ENCODE assay signal across 8 mouse cellular contexts in genomic region chr10:128149592-128149991, GRCm38 (mm10). TPM values are rescaled to one million over a fixed set of nuclear protein-coding genes. Genes with fewer than 3 reads are reported as not detected.
DNase-seq lines count a peak whose midpoint lies in the region; ATAC-seq and TF ChIP-seq lines count a peak whose summit lies in the region.

No protein-coding gene starts in this region.

- peaks cover 28% of the 10 kb centered on the region for H3K36me3 ChIP-seq in embryonic facial prominence, embryonic 14.5 days (ENCODE audit: control insufficient read depth, insufficient read depth, low read length)
- peaks cover 22% of the 10 kb centered on the region for H3K36me3 ChIP-seq in heart, postnatal 0 days (replicated peaks; ENCODE audit: control insufficient read depth, insufficient read depth, low read length)
- H3K36me3 ChIP-seq in limb, embryonic 11.5 days (ENCODE audit: control insufficient read depth, insufficient read depth, low read length): peaks cover 3% of the 10 kb centered on the region; the same call in 1 of the 2 replicates
- no peaks in the 10 kb centered on the region for H3K36me3 ChIP-seq in midbrain, embryonic 14.5 days (ENCODE audit: control insufficient read depth, insufficient read depth, low read length)

- peak; percentile 53 for TF ChIP-seq CTCF in heart, postnatal 0 days (IDR thresholded peaks at IDR 0.05; ENCODE audit: low read depth)

- WGBS in embryonic facial prominence, embryonic 14.5 days: 10% methylated on average over 3 of the region's 5 CpGs
- 2% methylated on average over 5 of the region's 5 CpGs for WGBS in heart, postnatal 0 days
- 6% methylated on average over 5 of the region's 5 CpGs for WGBS in limb, embryonic 11.5 days
- 8% methylated on average over 5 of the region's 5 CpGs for WGBS in midbrain, embryonic 14.5 days

- TF ChIP-seq EP300 in heart, postnatal 0 days (IDR thresholded peaks at IDR 0.05; ENCODE audit: low read depth): no peak

- no peaks in the 10 kb centered on the region for H3K9me3 ChIP-seq in embryonic facial prominence, embryonic 14.5 days (ENCODE audit: control insufficient read depth, low read length)
- no peaks in the 10 kb centered on the region for H3K9me3 ChIP-seq in heart, postnatal 0 days (replicated peaks; ENCODE audit: control insufficient read depth, low read length)
- no peaks in the 10 kb centered on the region for H3K9me3 ChIP-seq in limb, embryonic 11.5 days (ENCODE audit: control insufficient read depth, low read length)
- no peaks in the 10 kb centered on the region for H3K9me3 ChIP-seq in midbrain, embryonic 14.5 days (ENCODE audit: control insufficient read depth, low read length)

- DNase-seq in thymus, adult 18-20 months: peak; percentile 29 to 33
- DNase-seq in thymus, postnatal 10 days (ENCODE audit: low spot score in 2 of 2): no peak
- peak; percentile 95 for DNase-seq in embryonic facial prominence, embryonic 14.5 days (ENCODE audit: low spot score)
- peak; percentile 92 for DNase-seq in heart, postnatal 0 days (ENCODE audit: low spot score)
- DNase-seq in limb, embryonic 11.5 days (ENCODE audit: low spot score): peak; percentile 73
- peak; percentile 57 for DNase-seq in midbrain, embryonic 14.5 days
- peak; percentile 83 for DNase-seq in testis, postnatal 14 days (ENCODE audit: low spot score)
- DNase-seq in right cerebral cortex, postnatal 36 days (ENCODE audit: low spot score in 2 of 2): no peak

- peak overlapping the region; percentile 42 for H3K4me2 ChIP-seq in embryonic facial prominence, embryonic 14.5 days (ENCODE audit: low read depth, low read length)
- H3K4me2 ChIP-seq in heart, postnatal 0 days (ENCODE audit: low read depth, low read length): peak overlapping the region; percentile 32
- no peak overlapping the region for H3K4me2 ChIP-seq in limb, embryonic 11.5 days (ENCODE audit: low read depth, severe bottlenecking)
- no peak overlapping the region for H3K4me2 ChIP-seq in midbrain, embryonic 14.5 days (ENCODE audit: low read length)

- peak; percentile 94 for ATAC-seq in embryonic facial prominence, embryonic 14.5 days (ENCODE audit: low read depth)
- peak; percentile 91 for ATAC-seq in heart, postnatal 0 days (ENCODE audit: insufficient read depth, low read depth)
- peak; percentile 83 for ATAC-seq in limb, embryonic 11.5 days (ENCODE audit: insufficient number of reproducible peaks, low FRiP score, low TSS enrichment, low read depth)
- no peak; the same call in 1 of the 2 replicates for ATAC-seq in midbrain, embryonic 14.5 days (ENCODE audit: low FRiP score, low TSS enrichment)

- H3K4me3 ChIP-seq in embryonic facial prominence, embryonic 14.5 days (ENCODE audit: low read depth, low read length): peak overlapping the region; percentile 13; the same call in 1 of the 2 replicates
- H3K4me3 ChIP-seq in heart, postnatal 0 days (ENCODE audit: low read depth, low read length): no peak overlapping the region
- peak overlapping the region; percentile 7; the same call in 1 of the 2 replicates for H3K4me3 ChIP-seq in limb, embryonic 11.5 days (ENCODE audit: low read depth, low read length)
- no peak overlapping the region for H3K4me3 ChIP-seq in midbrain, embryonic 14.5 days (replicated peaks; ENCODE audit: low read depth, low read length)

- H3K27me3 ChIP-seq in embryonic facial prominence, embryonic 14.5 days (replicated peaks; ENCODE audit: control insufficient read depth, insufficient read depth, low read length): no peaks in the 10 kb centered on the region
- no peaks in the 10 kb centered on the region for H3K27me3 ChIP-seq in heart, postnatal 0 days (ENCODE audit: control insufficient read depth, insufficient read depth, low read length)
- no peaks in the 10 kb centered on the region for H3K27me3 ChIP-seq in limb, embryonic 11.5 days (ENCODE audit: control insufficient read depth, insufficient read depth, low read length)
- no peaks in the 10 kb centered on the region for H3K27me3 ChIP-seq in midbrain, embryonic 14.5 days (ENCODE audit: control insufficient read depth, insufficient read depth, low read length)

- H3K9ac ChIP-seq in embryonic facial prominence, embryonic 14.5 days (ENCODE audit: low read depth, low read length): 0 out of 2 replicates have a peak overlapping the region, but pooled peaks have one; percentile 46
- H3K9ac ChIP-seq in heart, postnatal 0 days (replicated peaks; ENCODE audit: low read depth, low read length): no peak overlapping the region; the same call in 1 of the 2 replicates
- no peak overlapping the region for H3K9ac ChIP-seq in limb, embryonic 11.5 days (ENCODE audit: low read length)
- no peak overlapping the region for H3K9ac ChIP-seq in midbrain, embryonic 14.5 days (replicated peaks; ENCODE audit: low read length)

- peak overlapping the region; percentile 85 for H3K27ac ChIP-seq in embryonic facial prominence, embryonic 14.5 days (replicated peaks; ENCODE audit: low read depth, low read length)
- H3K27ac ChIP-seq in heart, postnatal 0 days (ENCODE audit: low read depth): peak overlapping the region; percentile 63
- H3K27ac ChIP-seq in limb, embryonic 11.5 days (replicated peaks; ENCODE audit: low read depth, low read length): no peak overlapping the region
- no peak overlapping the region for H3K27ac ChIP-seq in midbrain, embryonic 14.5 days (replicated peaks; ENCODE audit: low read depth, low read length)

- H3K4me1 ChIP-seq in embryonic facial prominence, embryonic 14.5 days (ENCODE audit: control insufficient read depth, insufficient read depth, low read length): peaks cover 10% of the 10 kb centered on the region
- H3K4me1 ChIP-seq in heart, postnatal 0 days (ENCODE audit: control insufficient read depth, insufficient read depth): peaks cover 23% of the 10 kb centered on the region
- H3K4me1 ChIP-seq in limb, embryonic 11.5 days (ENCODE audit: control insufficient read depth, insufficient read depth, low read length): 0 out of 2 replicates have a peak, but pooled peaks cover 4% of the 10 kb centered on the region
- no peaks in the 10 kb centered on the region for H3K4me1 ChIP-seq in midbrain, embryonic 14.5 days (ENCODE audit: control insufficient read depth, insufficient read depth, low read length)

RNA-seq across cellular contexts. Expression of gene Rbms2, which starts 30.5 kb away (rescaled TPM):
- 31.3 and 32.4 TPM in 2 replicates for polyA plus RNA-seq in embryonic facial prominence, embryonic 14.5 days (2014; fragmentation: Nextera tagmentation; extraction: Ambion mirVana)
- total RNA-seq in heart, postnatal 0 days (2014; rRNA removed; ENCODE audit: low replicate concordance): 41.9 and 59.4 TPM in 2 replicates
- 29.0 and 29.9 TPM in 2 replicates for polyA plus RNA-seq in heart, postnatal 0 days (2015; fragmentation: Nextera tagmentation; extraction: Ambion mirVana)
- 25.2 and 29.8 TPM in 2 replicates for polyA plus RNA-seq in limb, embryonic 11.5 days (2014; fragmentation: Nextera tagmentation; extraction: Ambion mirVana)
- polyA plus RNA-seq in midbrain, embryonic 14.5 days (2014; fragmentation: Nextera tagmentation; extraction: Ambion mirVana): 5.0 and 7.1 TPM in 2 replicates

RNA-seq across cellular contexts. Expression of gene Gls2, which starts 44.7 kb away (rescaled TPM):
- 1.1 and 2.6 TPM in 2 replicates for polyA plus RNA-seq in embryonic facial prominence, embryonic 14.5 days (2014; fragmentation: Nextera tagmentation; extraction: Ambion mirVana)
- not detected in 2 replicates for total RNA-seq in heart, postnatal 0 days (2014; rRNA removed; ENCODE audit: low replicate concordance)
- polyA plus RNA-seq in heart, postnatal 0 days (2015; fragmentation: Nextera tagmentation; extraction: Ambion mirVana): 0.14 and 0.33 TPM in 2 replicates
- polyA plus RNA-seq in limb, embryonic 11.5 days (2014; fragmentation: Nextera tagmentation; extraction: Ambion mirVana): 1.6 and 1.9 TPM in 2 replicates
- 0.70 and 1.3 TPM in 2 replicates for polyA plus RNA-seq in midbrain, embryonic 14.5 days (2014; fragmentation: Nextera tagmentation; extraction: Ambion mirVana)

RNA-seq across cellular contexts. Expression of gene Baz2a, which starts 58.2 kb away (rescaled TPM):
- 15.7 and 18.8 TPM in 2 replicates for polyA plus RNA-seq in embryonic facial prominence, embryonic 14.5 days (2014; fragmentation: Nextera tagmentation; extraction: Ambion mirVana)
- 15.8 and 16.7 TPM in 2 replicates for total RNA-seq in heart, postnatal 0 days (2014; rRNA removed; ENCODE audit: low replicate concordance)
- polyA plus RNA-seq in heart, postnatal 0 days (2015; fragmentation: Nextera tagmentation; extraction: Ambion mirVana): 7.2 and 7.7 TPM in 2 replicates
- polyA plus RNA-seq in limb, embryonic 11.5 days (2014; fragmentation: Nextera tagmentation; extraction: Ambion mirVana): 16.7 and 17.1 TPM in 2 replicates
- 14.8 and 19.4 TPM in 2 replicates for polyA plus RNA-seq in midbrain, embryonic 14.5 days (2014; fragmentation: Nextera tagmentation; extraction: Ambion mirVana)

Comparison
In these comparisons a context has a peak if more than half of its experiments do, and no peak if none do; other contexts are left out.
1. DNase-seq: peak in thymus, adult 18-20 months (2 of 2), embryonic facial prominence, embryonic 14.5 days (single experiment), heart, postnatal 0 days (single experiment), limb, embryonic 11.5 days (single experiment), midbrain, embryonic 14.5 days (single experiment) and testis, postnatal 14 days (single experiment); none in thymus, postnatal 10 days (0 of 2) and right cerebral cortex, postnatal 36 days (0 of 2).
2. H3K27ac ChIP-seq: peak in embryonic facial prominence, embryonic 14.5 days (single experiment) and heart, postnatal 0 days (single experiment); none in limb, embryonic 11.5 days (single experiment) and midbrain, embryonic 14.5 days (single experiment).
3. H3K4me2 ChIP-seq: peak in embryonic facial prominence, embryonic 14.5 days (single experiment) and heart, postnatal 0 days (single experiment); none in limb, embryonic 11.5 days (single experiment) and midbrain, embryonic 14.5 days (single experiment).
4. H3K4me3 ChIP-seq: peak in embryonic facial prominence, embryonic 14.5 days (single experiment) and limb, embryonic 11.5 days (single experiment); none in heart, postnatal 0 days (single experiment) and midbrain, embryonic 14.5 days (single experiment).